Mouse (Mus musculus) gastrocnemius, adult 2 months (tissue): ENCODE measurements around the gene Aoc2. TPM values are rescaled to one million over a fixed set of nuclear protein-coding genes. Genes with fewer than 3 reads are reported as not detected.
A peak's percentile ranks its signal among the peaks of the same experiment; 100 is the strongest.

Experiments
- DNase-seq: peaks from one replicate; pipeline ENCODE4 v3.0.0; 2022
- H3K27ac ChIP-seq: fragments of 200-600 bp; 2 replicates; pipeline ENCODE4 v1.8.1; 2022; ENCODE audit warnings: mild to moderate bottlenecking
- H3K4me3 ChIP-seq: fragments of 200-600 bp; 2 replicates; pipeline ENCODE4 v1.8.1; 2022; ENCODE audit warnings: mild to moderate bottlenecking, moderate library complexity
- CTCF ChIP-seq: fragments of 200-600 bp; IDR thresholded peaks from 2 replicates; pipeline ENCODE4 v1.8.1; 2022; ENCODE audit warnings: antibody characterized with exemption, mild to moderate bottlenecking, moderate library complexity
- intact Hi-C: fragments of 180-260 bp; cut with DNase I; formaldehyde crosslinking; loops from one replicate; pipeline ENCODE4 v1.15.1; 2025
- long read RNA-seq, 2 experiments: library from polyadenylated mRNA; stranded (forward); transcript quantifications; one replicate each; pipeline ENCODE4 v2.0.0; 2021
- total RNA-seq, 2 experiments: library from RNA; stranded (reverse); gene quantifications; 2 replicates each; pipeline ENCODE4 v1.2.3; 2021

Gene Aoc2
- total RNA-seq, result 1 to 10 TPM in 1 of 2 experiments, under 1 TPM in 1; 0.64 to 1.4 TPM
- long read RNA-seq, experiment 1, partial matches to known transcripts, result 0 of 1 reads
- long read RNA-seq, experiment 1, other reads (novel, unspliced or antisense), result 1 of 1 reads
- long read RNA-seq, experiment 2, result 0 reads

GRCm38 (mm10) chr11:101324763-101325162, at the start of gene Aoc2:
TSS of gene Aoc2 (plus strand) at chr11:101325063.
- no peak for TF ChIP-seq CTCF
- peak within 1 kb of the TSS; percentile 30 for H3K4me3 ChIP-seq
- no peak within 1 kb of the TSS for H3K27ac ChIP-seq
- DNase-seq, result no peak
- intact Hi-C loops, result no loop called here

- no peak for TF ChIP-seq CTCF
- intact Hi-C loops, result no loop called here
- H3K27ac ChIP-seq, result no peak overlapping the region
- H3K4me3 ChIP-seq, result no peak overlapping the region
- DNase-seq, result no peak
Measured at GRCm38 (mm10) chr11:101275309-101275708, 49.6 kb upstream of the Aoc2 start.

GRCm38 (mm10) chr11:101276319-101277070, 48.4 kb upstream of the Aoc2 start:
- Histone ChIP-seq H3K4me3 (no peak overlapping the region), H3K27ac (no peak overlapping the region)
- DNase-seq, result no peak
- intact Hi-C loops, result no loop called here
- no peak for TF ChIP-seq CTCF

DNA sequence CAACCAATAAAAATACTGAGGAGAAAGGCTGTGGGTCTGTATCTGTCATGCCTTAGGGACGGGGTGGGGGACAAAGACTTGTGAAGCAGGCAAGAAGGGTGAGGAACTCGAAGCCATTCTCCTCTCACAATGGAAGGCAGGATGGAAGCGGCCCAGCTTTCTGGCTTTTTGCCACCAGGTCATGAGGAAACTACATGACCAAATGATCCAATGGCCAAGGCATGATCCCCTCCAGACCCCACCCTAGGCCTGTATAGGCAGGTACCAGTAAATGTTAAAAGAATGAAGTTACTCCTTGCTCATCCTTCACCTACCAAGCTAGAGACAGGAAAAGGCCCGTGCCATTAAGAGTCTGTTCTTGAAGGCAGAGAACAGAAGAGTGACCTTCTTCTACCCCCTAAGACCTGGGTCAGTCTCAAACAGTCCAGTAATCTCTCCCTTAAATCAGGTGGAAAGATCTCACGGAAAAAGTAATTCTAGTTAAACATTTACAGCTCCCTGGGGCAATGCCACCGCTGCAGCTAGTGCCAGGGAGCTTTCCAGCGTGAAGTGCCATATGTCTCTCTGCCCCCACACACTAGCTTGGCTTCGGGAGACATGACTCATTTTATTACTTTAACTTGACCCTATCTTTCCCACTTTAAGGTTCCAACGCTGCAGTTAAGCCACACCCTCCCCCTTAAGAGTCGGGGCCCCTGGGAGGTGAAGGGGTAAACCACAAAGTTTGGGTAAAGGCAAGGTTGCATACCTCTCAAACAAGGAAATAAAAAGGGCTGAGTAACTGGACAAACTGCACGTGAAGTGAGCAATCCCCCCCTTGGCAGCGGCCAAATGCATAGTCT, 47.3 kb upstream of the Aoc2 start:
- TF ChIP-seq CTCF, result no peak
- Histone ChIP-seq H3K27ac (no peak overlapping the region), H3K4me3 (peak overlapping the region; percentile 84)
- intact Hi-C loops, result no loop called here
- DNase-seq, result no peak

GRCm38 (mm10) chr11:101278223-101279192, 46.4 kb upstream of the Aoc2 start, which contains the start of the genes Cntd1 and Coa3:
TSS of gene Cntd1 (plus strand) at chr11:101279012.
TSS of gene Coa3 (minus strand) at chr11:101279114.
- TF ChIP-seq CTCF, result no peak; the same call in 1 of the 2 replicates
- peak; percentile 88 for DNase-seq
- H3K4me3 ChIP-seq, result peak within 1 kb of the TSS; percentile 84
- H3K27ac ChIP-seq, result peak within 1 kb of the TSS; percentile 92
- intact Hi-C loops, result no loop called here

- Histone ChIP-seq H3K4me3 (peak overlapping the region; percentile 84), H3K27ac (peak overlapping the region; percentile 92)
Measured at GRCm38 (mm10) chr11:101279193-101279569, 45.7 kb upstream of the Aoc2 start.

DNA sequence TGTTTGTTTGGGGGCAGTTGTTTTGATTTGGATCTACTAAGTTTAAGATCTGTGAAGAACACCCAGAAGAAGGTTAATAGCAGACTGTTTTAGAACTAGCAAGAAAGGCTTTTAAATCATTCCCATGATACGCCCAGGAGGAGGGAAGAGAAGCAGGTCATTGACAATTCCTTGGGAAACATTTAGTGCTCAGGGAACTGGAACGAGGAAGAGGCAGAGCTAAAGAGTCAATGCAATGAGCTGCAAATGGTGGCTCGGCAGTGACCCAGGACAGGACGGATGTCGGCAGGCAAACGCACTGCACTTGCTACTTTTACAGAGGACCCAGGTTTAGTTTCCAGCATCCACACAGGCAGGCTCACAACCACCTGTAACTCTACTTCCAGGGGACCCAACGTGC, 44.0 kb upstream of the Aoc2 start:
- TF ChIP-seq CTCF, result no peak
- intact Hi-C loops, result no loop called here
- Histone ChIP-seq H3K4me3 (no peak overlapping the region), H3K27ac (no peak overlapping the region)
- no peak for DNase-seq

More at GRCm38 (mm10) chr11:101279193-101279569, 45.7 kb upstream of the Aoc2 start:
- DNase-seq, result no peak
- TF ChIP-seq CTCF, result no peak
- intact Hi-C loops, result no loop called here

GRCm38 (mm10) chr11:101282896-101283295, 42.0 kb upstream of the Aoc2 start:
- no peak for TF ChIP-seq CTCF
- Histone ChIP-seq H3K4me3 (no peak overlapping the region), H3K27ac (no peak overlapping the region)
- intact Hi-C loops, result no loop called here
- DNase-seq, result no peak

DNA sequence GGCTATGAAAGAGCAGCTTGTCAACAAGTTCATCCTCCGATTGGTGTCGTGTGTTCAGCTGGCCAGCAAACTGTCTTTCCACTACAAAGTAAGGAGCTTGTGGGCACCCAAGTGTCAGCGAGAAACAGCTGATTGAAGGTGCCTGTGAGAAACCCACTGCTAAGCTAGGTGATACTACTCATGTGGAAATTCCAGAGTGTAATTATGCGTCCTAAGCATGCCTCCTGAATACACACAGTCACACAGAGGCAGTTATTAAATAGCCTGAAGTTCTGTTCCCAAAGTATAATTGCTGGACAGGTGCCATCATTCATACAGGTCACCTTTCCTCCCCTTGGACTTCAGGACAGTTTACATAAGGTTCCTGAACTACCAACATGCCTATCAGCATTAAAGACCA, 41.1 kb upstream of the Aoc2 start:
- Histone ChIP-seq H3K27ac (no peak overlapping the region), H3K4me3 (no peak overlapping the region)
- no peak for DNase-seq
- intact Hi-C loops, result no loop called here
- no peak for TF ChIP-seq CTCF

DNA sequence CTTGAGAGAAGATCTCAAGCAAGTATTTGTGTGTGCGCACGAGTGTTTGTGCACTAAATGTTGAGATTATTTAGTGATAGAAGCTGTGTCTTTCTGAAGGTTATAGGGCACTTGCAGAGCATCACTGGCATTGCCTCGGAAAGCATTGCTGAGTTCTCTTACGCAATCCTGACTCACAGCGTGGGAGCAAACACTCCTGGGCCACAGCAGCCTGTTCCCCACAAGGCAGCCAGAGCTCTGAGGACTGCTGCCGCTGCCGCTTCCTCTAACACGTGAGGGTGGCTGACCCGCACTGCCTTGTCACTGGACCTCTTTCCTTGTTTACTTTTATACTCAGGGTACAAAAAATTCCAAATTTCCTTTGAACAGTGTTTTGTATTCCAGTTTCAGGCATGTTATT, 37.6 kb upstream of the Aoc2 start:
- intact Hi-C loops, result no loop called here
- TF ChIP-seq CTCF, result no peak
- no peak for DNase-seq
- Histone ChIP-seq H3K27ac (no peak overlapping the region), H3K4me3 (no peak overlapping the region)

DNA sequence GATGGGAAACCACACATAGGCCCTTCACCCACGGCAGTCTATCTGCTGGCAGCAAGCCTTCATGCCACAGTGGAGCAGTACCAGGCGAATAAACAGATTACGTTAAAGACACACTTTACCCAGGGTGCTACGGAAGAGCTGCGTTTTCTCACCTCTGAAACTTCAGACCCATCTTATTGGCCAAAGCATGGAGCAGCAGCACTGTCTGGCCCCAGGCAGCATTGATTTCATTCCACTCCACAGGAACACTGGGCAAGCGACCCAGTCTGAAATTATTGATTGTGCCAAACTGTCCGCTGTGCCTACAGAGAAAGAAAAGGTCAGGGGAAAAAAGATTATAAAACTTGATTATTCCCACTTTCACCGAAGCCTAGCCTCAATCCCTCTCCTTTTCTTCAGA, 33.6 kb upstream of the Aoc2 start:
- DNase-seq, result no peak
- no peak overlapping the region for H3K27ac ChIP-seq
- TF ChIP-seq CTCF, result no peak
- intact Hi-C loops, result no loop called here
- H3K4me3 ChIP-seq, result no peak overlapping the region

DNA sequence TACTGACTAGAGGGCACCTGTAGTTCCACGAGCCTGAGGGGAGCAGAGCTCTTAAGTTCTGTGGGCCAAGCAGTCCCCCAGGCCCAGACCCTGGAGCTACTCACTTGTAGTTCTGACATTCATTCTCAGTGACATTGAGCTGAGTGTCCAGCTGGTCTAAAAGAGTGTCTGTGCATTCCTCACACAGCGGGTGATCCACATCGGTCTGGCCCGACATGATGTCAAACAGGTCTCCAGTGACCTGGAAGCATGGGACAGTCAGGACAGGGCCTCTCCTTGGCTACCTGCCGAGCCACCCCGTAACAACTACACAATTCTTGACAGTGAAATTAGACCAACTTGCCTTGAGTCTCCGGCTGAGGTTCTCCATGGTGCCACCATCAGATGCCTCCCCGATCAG, 29.7 kb upstream of the Aoc2 start:
- DNase-seq, result no peak
- intact Hi-C loops, result no loop called here
- TF ChIP-seq CTCF, result no peak
- no peak overlapping the region for H3K27ac ChIP-seq
- no peak overlapping the region for H3K4me3 ChIP-seq
